Mouse (Mus musculus) G1E (cell line): ENCODE measurements around the gene Ankrd65.

Experiments
- CTCF ChIP-seq: IDR thresholded peaks from 2 replicates; pipeline ENCODE4 v1.5.1; 2012; ENCODE audit warnings: low read depth, low read length, inconsistent platforms, mixed read lengths
- GATA1 ChIP-seq: IDR thresholded peaks from 2 replicates; pipeline ENCODE4 v1.6.1; 2012; ENCODE audit warnings: borderline replicate concordance, low read length, inconsistent platforms, mixed read lengths
- POLR2AphosphoS5 ChIP-seq: IDR thresholded peaks from 2 replicates; pipeline ENCODE4 v1.6.1; 2012; ENCODE audit warnings: low read depth, low read length, inconsistent platforms; ENCODE audit not compliant: insufficient replicate concordance
- TAL1 ChIP-seq: conservative IDR thresholded peaks from 2 replicates; pipeline ENCODE4 v1.6.1; 2012; ENCODE audit warnings: low read depth, low read length, inconsistent platforms, mixed read lengths

DNA sequence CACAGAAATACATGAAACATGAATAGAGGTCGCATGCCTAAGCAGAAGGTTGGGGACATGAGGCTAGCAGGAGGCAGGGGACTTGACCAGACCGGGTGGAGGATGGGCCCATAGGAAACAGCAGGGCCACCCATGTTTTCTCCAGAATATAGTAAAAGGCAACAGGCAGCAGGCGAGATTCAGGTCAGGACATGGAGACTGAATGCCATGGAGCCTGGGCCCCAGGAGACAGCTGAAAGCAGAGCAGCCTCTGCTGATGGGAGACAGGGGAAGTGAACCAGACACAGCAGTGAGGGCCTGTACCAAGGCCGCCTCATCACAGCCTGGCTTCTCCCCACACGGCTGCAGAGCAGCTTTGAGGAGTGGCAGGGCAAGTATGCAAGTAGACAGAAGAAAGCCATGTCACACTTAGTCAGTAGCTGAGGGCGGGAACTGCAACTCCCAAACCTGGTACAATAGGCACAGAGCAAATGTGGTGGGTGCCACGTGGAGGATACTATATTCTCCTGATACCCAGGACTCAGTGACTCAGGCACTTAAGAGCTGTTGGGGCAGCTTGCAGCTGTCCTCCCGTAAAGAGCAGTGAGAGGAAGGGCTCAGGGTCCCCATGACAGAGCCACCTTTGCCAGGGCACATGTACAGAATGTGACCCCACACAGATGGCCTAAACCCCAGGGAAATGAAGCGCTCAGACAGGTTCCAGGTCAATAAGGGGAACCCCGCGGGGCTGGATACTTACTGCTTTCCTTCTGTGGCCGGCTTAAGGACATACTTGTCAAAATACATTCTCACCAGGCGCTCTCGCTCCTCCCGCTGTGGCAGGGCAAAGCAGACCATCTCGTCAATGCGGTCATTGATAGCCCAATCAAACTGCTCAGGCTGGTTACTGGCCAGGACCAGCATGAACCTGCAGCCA is 43.4 kb upstream of the Ankrd65 start:
- TF ChIP-seq CTCF (no peak), GATA1 (no peak), TAL1 (no peak), POLR2AphosphoS5 (no peak)
